Mouse (Mus musculus): ENCODE results near the gene Parp4.

The Parp4 gene

DNA sequence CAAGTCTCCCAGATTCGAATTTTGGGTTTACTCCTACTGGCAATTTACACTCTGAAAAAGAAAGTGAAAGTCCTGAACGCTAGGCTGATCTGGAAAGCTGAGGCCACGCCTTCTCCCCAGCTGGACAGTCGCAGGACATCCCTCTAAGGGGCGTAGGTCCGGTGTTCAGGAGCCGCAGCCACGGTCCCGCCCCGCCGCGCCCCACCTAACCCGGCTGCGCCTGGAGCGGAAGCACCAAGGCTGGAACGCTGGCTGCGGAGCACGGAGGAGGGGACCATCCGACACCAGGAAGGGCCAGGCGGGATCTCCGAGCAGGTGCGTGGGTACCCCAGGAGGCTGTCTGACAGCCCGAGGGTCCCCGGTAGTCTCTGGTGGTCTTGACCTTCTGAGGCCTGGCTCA, at the start of gene Parp4, which contains the start of gene Cenpj:
Gene Parp4, plus strand, starts transcription at position 204 of the 400 bp plus-strand sequence.
Gene Cenpj, minus strand, starts transcription at position 10 of the 400 bp plus-strand sequence.
- DNase-seq (ENCODE audit: low read depth, low spot score): no peak

GRCm38 (mm10) chr14:56530788-56531187, 44.6 kb upstream of the Parp4 start:
- no peak for DNase-seq (ENCODE audit: low read depth, low spot score)

DNA sequence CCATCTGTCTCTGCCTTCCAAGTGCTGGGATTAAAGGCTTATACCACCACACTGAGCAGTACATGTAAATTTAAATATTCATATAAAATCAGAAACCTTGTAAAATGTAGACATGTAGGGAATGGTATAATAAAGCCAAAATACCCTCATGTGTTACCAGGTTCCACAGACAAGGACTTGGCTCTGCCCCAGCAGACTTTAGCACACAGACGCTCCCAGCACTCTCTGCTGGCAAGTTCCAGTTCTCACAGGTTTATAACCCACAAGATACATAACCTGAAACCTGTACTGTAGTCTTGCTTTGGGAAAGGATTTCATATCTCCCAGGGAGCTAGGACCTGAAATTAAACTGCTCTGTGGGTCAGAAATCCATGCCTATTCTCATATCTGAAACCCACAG, 30.5 kb upstream of the Parp4 start:
- DNase-seq (ENCODE audit: low read depth, low spot score): no peak

DNA sequence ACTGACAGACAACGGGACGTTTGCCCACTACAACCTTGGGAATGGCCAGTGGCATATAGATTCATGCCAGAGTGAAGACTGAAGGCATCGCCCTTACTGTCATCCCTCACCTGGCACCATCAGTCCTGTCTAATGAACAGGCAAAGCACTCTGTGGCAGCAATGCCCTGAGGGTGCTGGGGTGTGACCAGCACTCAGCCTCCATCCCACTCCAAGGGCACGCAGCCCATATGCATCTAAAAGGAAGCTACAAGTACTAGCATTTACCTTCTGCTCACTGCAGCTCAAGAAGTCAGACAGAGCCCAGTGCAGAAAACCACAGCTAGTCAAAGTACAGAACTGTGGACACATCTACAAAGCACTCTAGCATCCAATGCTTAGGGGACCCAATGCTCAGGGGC, 29.9 kb upstream of the Parp4 start:
- DNase-seq (ENCODE audit: low read depth, low spot score): no peak

GRCm38 (mm10) chr14:56550960-56551359, 24.5 kb upstream of the Parp4 start:
- DNase-seq (ENCODE audit: low read depth, low spot score): no peak

DNA sequence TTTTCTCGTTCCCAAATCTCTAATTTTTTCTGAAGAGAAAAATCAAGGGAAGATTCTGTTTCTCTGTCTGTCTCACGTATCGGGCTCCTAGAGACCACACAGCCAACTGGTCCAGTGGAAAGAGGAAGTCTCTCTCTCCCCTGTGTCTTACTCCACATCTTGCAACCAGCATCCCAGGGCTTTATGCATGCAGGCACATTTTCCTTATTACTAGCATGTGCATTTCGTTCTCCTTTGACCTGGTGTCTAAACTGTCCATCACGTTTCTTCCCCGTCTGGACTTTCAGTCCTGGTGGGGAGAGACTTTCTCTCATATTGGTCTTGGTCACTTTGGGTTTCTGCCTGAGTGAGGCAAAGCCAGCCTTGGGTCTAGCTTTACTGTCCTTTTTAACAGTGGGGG, 22.5 kb upstream of the Parp4 start:
- DNase-seq (ENCODE audit: low read depth, low spot score): no peak

GRCm38 (mm10) chr14:56553331-56553730, 22.1 kb upstream of the Parp4 start:
- no peak for DNase-seq (ENCODE audit: low read depth, low spot score)

DNA sequence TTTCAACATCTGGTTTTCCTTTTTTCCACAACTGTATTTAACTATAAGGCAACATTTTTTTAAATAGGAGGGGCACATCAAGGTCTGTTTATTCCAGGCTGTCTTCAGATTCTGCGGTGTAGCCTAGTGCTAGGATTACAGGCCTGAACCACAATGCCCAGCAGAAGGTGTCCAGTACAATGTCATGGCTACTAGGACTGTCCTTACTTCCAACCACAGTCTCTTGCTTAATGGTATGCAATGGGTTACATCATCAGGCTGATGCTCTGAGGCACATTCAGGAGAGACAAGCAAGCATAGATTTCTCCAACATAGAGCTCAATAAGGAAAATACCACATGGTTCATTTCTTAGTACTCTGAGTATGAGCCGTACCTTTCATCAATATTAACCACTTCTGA, 20.7 kb upstream of the Parp4 start:
- DNase-seq (ENCODE audit: low read depth, low spot score): no peak

- no peak for DNase-seq (ENCODE audit: low read depth, low spot score)
Measured at GRCm38 (mm10) chr14:56559134-56559533, 16.3 kb upstream of the Parp4 start.

- DNase-seq (ENCODE audit: low read depth, low spot score): no peak
Measured at GRCm38 (mm10) chr14:56567476-56567875, 7.9 kb upstream of the Parp4 start.

GRCm38 (mm10) chr14:56569041-56569440, 6.4 kb upstream of the Parp4 start:
- no peak for DNase-seq (ENCODE audit: low read depth, low spot score)

GRCm38 (mm10) chr14:56571310-56572093, 3.9 kb upstream of the Parp4 start:
- DNase-seq (ENCODE audit: low read depth, low spot score): peak; percentile 92

- no peak for DNase-seq (ENCODE audit: low read depth, low spot score)
Measured at GRCm38 (mm10) chr14:56572546-56572945, 2.9 kb upstream of the Parp4 start.

DNA sequence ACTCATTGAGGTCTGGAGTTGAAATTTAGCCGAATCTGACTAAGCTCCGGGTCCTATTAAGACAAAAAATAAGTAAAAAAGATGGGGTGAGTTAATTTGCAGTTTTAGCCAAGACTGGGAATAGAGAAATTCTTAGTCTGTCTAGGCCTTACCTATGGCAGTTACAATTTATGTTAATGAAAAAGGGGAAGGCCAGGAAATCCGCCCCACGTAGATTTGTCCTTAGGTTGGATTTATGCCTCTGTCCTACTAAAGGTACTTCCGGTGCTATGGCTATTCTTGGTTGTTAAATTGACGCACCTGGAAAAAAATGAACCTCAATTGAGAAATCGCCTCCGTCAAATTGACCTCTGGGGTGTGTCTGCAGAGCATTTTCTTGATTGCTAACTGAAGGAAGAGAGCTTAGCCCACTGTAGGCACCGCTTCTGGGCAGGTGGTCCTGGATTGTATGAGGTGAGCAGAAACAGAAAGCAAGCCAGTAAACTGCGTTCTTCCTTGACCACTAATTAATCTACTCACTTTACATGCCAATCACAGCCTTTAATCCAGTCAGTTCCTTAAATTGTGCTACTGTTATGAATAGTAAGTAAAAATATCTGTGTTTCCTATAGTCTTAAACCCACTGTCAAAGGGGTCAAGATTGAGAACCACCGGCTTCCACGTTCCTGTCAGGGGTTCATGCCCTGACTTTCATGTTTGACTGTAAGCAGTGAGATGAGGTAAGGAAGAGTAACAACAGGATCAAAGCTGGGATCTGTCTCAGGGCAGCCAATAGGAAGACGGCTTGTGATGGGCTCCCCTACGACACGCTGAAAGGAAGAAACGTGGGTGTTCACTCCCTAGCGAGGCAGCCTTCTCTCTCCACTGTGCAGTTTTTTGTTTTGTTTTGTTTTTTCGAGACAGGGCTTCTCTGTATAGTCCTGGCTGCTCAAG, 816 bp downstream of the Parp4 start:
- no peak for DNase-seq (ENCODE audit: low read depth, low spot score)

- no peak for DNase-seq (ENCODE audit: low read depth, low spot score)
Measured at GRCm38 (mm10) chr14:56579011-56579410, 3.6 kb downstream of the Parp4 start.

DNA sequence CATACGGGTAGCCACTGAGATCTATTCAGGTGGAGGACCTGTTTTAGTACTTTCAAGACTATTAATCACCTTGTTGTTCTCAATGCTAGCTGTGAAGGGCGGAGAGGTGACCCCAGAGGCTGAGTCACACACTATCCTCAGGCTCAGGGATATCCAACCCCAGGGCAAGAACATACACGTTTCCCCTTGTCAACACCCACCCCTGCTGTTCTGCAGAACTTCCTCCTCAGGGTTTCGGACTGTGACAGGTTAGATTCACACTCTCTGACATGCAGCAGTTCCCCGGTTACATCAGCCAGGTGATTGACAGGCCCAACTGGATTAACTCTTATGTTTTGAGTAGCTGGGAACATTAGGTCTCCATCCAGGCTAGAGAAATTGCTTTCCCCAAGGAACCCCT, 5.7 kb downstream of the Parp4 start:
- no peak for DNase-seq (ENCODE audit: low read depth, low spot score)

- DNase-seq (ENCODE audit: low read depth, low spot score): no peak
Measured at GRCm38 (mm10) chr14:56582294-56582693, 6.9 kb downstream of the Parp4 start.

DNA sequence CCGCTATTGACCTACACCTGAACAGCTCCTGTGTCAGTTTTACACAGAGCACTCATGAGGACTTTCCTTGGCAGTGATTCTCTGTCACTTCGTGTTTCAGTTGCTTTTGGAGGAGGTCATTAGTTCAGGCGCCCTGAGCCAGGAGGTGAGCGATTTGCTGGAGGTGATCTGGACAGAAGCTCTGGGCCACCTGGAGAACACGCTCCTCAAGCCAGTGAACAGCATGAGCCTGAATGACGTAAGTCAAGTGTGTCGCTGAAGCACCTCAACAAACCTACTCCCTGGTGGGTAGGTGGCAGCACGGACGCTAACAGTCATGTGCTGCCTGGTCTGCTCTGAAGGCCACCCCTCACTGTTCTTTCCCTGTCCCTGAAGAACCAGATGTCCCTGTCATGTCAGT, 16.8 kb downstream of the Parp4 start:
- DNase-seq (ENCODE audit: low read depth, low spot score): no peak

DNA sequence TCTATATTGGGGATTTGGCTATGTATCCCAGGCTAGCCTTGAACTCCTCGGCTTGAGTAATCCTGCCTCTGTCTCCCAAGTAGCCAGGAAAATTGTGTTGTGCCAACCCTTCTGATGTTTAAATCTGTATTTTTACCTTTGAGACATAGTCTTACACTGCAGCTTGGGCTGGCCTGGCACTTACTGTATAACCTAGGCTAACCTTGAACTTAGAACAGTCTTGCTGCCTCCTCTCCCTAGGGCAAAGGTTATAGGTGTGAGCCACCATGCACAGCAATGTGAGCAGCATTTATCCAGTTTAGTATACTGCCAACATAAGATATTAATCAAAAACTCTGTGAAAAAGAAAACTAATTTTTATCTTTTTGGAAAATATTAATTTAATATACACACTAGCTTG, 19.4 kb downstream of the Parp4 start:
- DNase-seq (ENCODE audit: low read depth, low spot score): no peak

DNA sequence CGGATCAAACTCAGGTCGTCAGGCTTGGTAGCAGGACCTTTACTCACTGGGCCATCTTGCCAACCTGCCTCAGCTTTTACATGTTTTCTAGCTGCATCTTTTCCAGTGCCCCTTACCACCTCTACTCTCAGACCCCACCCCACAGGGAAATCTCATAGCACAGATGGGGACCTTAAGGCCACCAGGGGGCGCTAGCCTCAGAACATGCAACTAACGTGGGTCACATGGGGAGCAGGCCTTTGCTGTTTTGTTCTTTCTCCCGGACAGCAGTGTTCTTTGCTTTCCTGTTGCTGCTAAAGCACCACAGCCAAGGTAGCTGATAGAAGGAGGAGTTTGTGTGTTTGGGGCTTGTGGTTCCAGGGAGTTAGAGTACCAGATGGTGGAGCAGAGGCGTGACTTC, 23.3 kb downstream of the Parp4 start:
- no peak for DNase-seq (ENCODE audit: low read depth, low spot score)

DNA sequence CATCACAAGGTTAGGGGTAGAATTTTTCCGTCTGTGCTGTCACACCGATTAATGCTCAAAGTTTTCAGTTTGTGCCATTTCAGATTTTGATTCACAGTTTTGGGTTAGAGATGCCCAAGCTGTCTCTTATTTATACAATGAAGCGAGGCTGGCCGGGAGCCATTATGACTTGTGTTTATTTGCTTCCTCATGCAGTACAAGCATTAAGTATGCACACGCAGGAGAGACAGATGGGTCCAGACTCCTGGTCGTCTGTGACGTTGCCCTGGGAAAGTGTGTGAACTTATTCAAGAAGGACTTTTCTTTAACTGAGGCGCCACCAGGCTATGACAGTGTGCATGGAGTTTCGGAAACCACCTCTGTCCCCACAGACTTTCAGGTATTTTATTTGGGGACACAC, 26.6 kb downstream of the Parp4 start:
- peak; percentile 10 for DNase-seq (ENCODE audit: low read depth, low spot score)

DNA sequence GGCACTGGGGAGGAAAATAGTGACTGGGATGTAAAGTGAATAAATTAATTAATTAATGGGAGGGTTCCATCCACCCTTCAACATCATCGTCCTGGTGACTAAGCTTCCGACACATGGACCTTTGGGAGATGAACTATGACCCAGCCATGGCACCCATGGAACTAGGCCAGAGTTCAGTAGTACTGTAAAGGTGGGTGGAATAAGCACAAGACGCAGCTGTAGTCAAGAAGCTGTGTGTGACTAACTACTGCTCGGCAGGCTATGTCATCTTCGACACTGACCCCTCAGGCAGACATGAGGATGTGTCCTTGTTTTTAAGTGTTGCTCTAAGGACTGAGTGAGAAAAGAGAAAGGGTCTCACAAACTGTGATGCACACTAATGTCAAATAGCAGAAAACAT, 29.0 kb downstream of the Parp4 start:
- DNase-seq (ENCODE audit: low read depth, low spot score): no peak

DNA sequence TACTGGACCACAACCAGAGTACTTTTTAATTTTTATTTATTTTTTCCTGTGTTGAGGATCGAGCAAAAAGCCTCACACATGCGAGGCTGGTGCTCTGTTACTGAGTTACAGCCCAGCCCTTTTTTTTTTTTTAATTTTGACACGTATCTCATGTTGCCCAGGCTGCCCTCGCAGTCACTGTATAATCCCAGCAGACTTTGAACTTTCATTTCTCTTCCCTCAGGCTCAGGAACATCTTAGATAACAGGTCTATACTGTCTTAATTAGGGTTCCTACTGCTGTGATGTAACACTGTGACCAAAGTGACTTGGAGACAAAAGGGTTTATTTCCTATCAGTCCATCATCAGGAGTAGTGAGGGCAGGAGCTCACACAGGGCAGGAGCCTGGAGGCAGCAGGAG, 29.7 kb downstream of the Parp4 start:
- DNase-seq (ENCODE audit: low read depth, low spot score): no peak
